ENCODE assay signal across 12 mouse cellular contexts in genomic region chr14:25270227-25270876, GRCm38 (mm10).
A peak's percentile ranks its signal among the peaks of the same experiment; 100 is the strongest.
DNase-seq lines count a peak whose midpoint lies in the region; ATAC-seq and TF ChIP-seq lines count a peak whose summit lies in the region.
"Had no signal": no experiment of that assay in that cellular context is flagged by ENCODE, and none has a peak within 500 bp of the region (broad histone marks: within the 10 kb centered on the region; RNA-seq: fewer than 3 reads in every experiment).

No protein-coding gene starts in this region.

- no peak for TF ChIP-seq CTCF in hindbrain, postnatal 0 days (IDR thresholded peaks at IDR 0.05; ENCODE audit: low read depth)

- no peaks in the 10 kb centered on the region for H3K27me3 ChIP-seq in forebrain, embryonic 11.5 days (ENCODE audit: control insufficient read depth, insufficient read depth, low read length)
- no peaks in the 10 kb centered on the region for H3K27me3 ChIP-seq in hindbrain, postnatal 0 days (ENCODE audit: insufficient read depth, low read length)
- no peaks in the 10 kb centered on the region for H3K27me3 ChIP-seq in midbrain, embryonic 11.5 days (ENCODE audit: control insufficient read depth, insufficient read depth, low read length)
- no peaks in the 10 kb centered on the region for H3K27me3 ChIP-seq in kidney, embryonic 15.5 days

- no peak overlapping the region for H3K27ac ChIP-seq in forebrain, embryonic 11.5 days (ENCODE audit: low read depth, low read length)
- H3K27ac ChIP-seq in hindbrain, postnatal 0 days: no peak overlapping the region
- no peak overlapping the region for H3K27ac ChIP-seq in midbrain, embryonic 11.5 days (ENCODE audit: low read depth, low read length)
- H3K27ac ChIP-seq in kidney, embryonic 15.5 days: no peak overlapping the region
- H3K27ac ChIP-seq: heart, embryonic 15.5 days; liver, embryonic 15.5 days had no signal

- H3K4me1 ChIP-seq in forebrain, embryonic 11.5 days (replicated peaks; ENCODE audit: control insufficient read depth, insufficient read depth, low read length): peaks cover 3% of the 10 kb centered on the region; the same call in 1 of the 2 replicates
- H3K4me1 ChIP-seq in hindbrain, postnatal 0 days (ENCODE audit: insufficient read depth, low read length): peaks cover 10% of the 10 kb centered on the region; the same call in 1 of the 2 replicates
- no peaks in the 10 kb centered on the region; the same call in 1 of the 2 replicates for H3K4me1 ChIP-seq in midbrain, embryonic 11.5 days (ENCODE audit: control insufficient read depth, insufficient read depth, low read length)
- peaks cover 32% of the 10 kb centered on the region for H3K4me1 ChIP-seq in kidney, embryonic 15.5 days
- H3K4me1 ChIP-seq: heart, embryonic 15.5 days; liver, embryonic 15.5 days had no signal

- whole genome bisulfite sequencing in forebrain, embryonic 11.5 days: 37% methylated on average over 11 of the region's 11 CpGs
- WGBS in hindbrain, postnatal 0 days: 21% methylated on average over 10 of the region's 11 CpGs
- 45% methylated on average over 11 of the region's 11 CpGs for WGBS in midbrain, embryonic 11.5 days
- WGBS in kidney, embryonic 15.5 days: 27% methylated on average over 11 of the region's 11 CpGs

- no peak overlapping the region for H3K4me3 ChIP-seq in forebrain, embryonic 11.5 days (ENCODE audit: low read depth, low read length)
- H3K4me3 ChIP-seq in hindbrain, postnatal 0 days (ENCODE audit: low read length): no peak overlapping the region
- no peak overlapping the region for H3K4me3 ChIP-seq in midbrain, embryonic 11.5 days (ENCODE audit: low read depth, low read length)
- H3K4me3 ChIP-seq in kidney, embryonic 15.5 days (replicated peaks): no peak overlapping the region
- H3K4me3 ChIP-seq: heart, embryonic 15.5 days; liver, embryonic 15.5 days had no signal

- H3K4me2 ChIP-seq in forebrain, embryonic 11.5 days (ENCODE audit: low read depth, low read length, severe bottlenecking): no peak overlapping the region
- H3K4me2 ChIP-seq in hindbrain, postnatal 0 days (ENCODE audit: low read depth, low read length): no peak overlapping the region
- no peak overlapping the region for H3K4me2 ChIP-seq in midbrain, embryonic 11.5 days
- H3K4me2 ChIP-seq in kidney, embryonic 15.5 days: no peak overlapping the region
- H3K4me2 ChIP-seq: heart, embryonic 15.5 days; liver, embryonic 15.5 days had no signal

- peak; percentile 71 for ATAC-seq in forebrain, embryonic 11.5 days (replicated peaks; ENCODE audit: low FRiP score)
- ATAC-seq in hindbrain, postnatal 0 days: peak; percentile 54; the same call in 1 of the 2 replicates
- ATAC-seq in midbrain, embryonic 11.5 days (ENCODE audit: low FRiP score): peak; percentile 52; the same call in 1 of the 2 replicates
- no peak for ATAC-seq in cerebellum, adult (ENCODE audit: insufficient number of reproducible peaks, low FRiP score, low TSS enrichment)
- ATAC-seq in kidney, embryonic 15.5 days (replicated peaks; ENCODE audit: low FRiP score): no peak

- no peaks in the 10 kb centered on the region for H3K9me3 ChIP-seq in forebrain, embryonic 11.5 days (ENCODE audit: control insufficient read depth, low read length)
- no peaks in the 10 kb centered on the region for H3K9me3 ChIP-seq in hindbrain, postnatal 0 days (ENCODE audit: low read length)
- H3K9me3 ChIP-seq in midbrain, embryonic 11.5 days (ENCODE audit: control insufficient read depth, low read length): no peaks in the 10 kb centered on the region
- no peaks in the 10 kb centered on the region for H3K9me3 ChIP-seq in kidney, embryonic 15.5 days (replicated peaks)
- H3K9me3 ChIP-seq: heart, embryonic 15.5 days; liver, embryonic 15.5 days had no signal

- H3K36me3 ChIP-seq in forebrain, embryonic 11.5 days (ENCODE audit: control insufficient read depth, insufficient read depth, low read length): no peaks in the 10 kb centered on the region
- no peaks in the 10 kb centered on the region for H3K36me3 ChIP-seq in hindbrain, postnatal 0 days (ENCODE audit: insufficient read depth, low read length)
- no peaks in the 10 kb centered on the region for H3K36me3 ChIP-seq in midbrain, embryonic 11.5 days (ENCODE audit: control insufficient read depth, insufficient read depth, low read length)
- no peaks in the 10 kb centered on the region for H3K36me3 ChIP-seq in kidney, embryonic 15.5 days
- H3K36me3 ChIP-seq: heart, embryonic 15.5 days; liver, embryonic 15.5 days had no signal

- DNase-seq in Muller cell, postnatal 12 days (ENCODE audit: inconsistent ontology term): peak; percentile 16
- DNase-seq in forebrain, embryonic 11.5 days (ENCODE audit: low spot score): no peak
- peak; percentile 70 for DNase-seq in hindbrain, postnatal 0 days (ENCODE audit: low spot score)
- no peak for DNase-seq in midbrain, embryonic 11.5 days (ENCODE audit: low spot score, missing footprints)
- DNase-seq in right cerebral cortex, postnatal 14 days: no peak
- DNase-seq in frontal cortex, postnatal 36 days (ENCODE audit: low spot score in 2 of 2): no peak
- DNase-seq: adrenal gland, postnatal 36 days; kidney, adult 8-10 months had no signal

- no peak overlapping the region for H3K9ac ChIP-seq in forebrain, embryonic 11.5 days (ENCODE audit: low read length)
- no peak overlapping the region for H3K9ac ChIP-seq in hindbrain, postnatal 0 days (replicated peaks; ENCODE audit: low read length)
- H3K9ac ChIP-seq in midbrain, embryonic 11.5 days (ENCODE audit: low read length): no peak overlapping the region
- H3K9ac ChIP-seq in kidney, embryonic 15.5 days: no peak overlapping the region
- H3K9ac ChIP-seq: heart, embryonic 15.5 days; liver, embryonic 15.5 days had no signal

Comparison
In these comparisons a context has a peak if more than half of its experiments do, and no peak if none do; other contexts are left out.
1. DNase-seq: peak in Muller cell, postnatal 12 days (single experiment) and hindbrain, postnatal 0 days (single experiment); none in forebrain, embryonic 11.5 days (single experiment), midbrain, embryonic 11.5 days (single experiment), right cerebral cortex, postnatal 14 days (single experiment) and frontal cortex, postnatal 36 days (0 of 2).
2. ATAC-seq: peak in forebrain, embryonic 11.5 days (single experiment), hindbrain, postnatal 0 days (single experiment) and midbrain, embryonic 11.5 days (single experiment); none in cerebellum, adult (single experiment) and kidney, embryonic 15.5 days (single experiment).